Mouse (Mus musculus): Measurements from ENCODE around the gene Gm37240.

GRCm38 (mm10) chr3:85115959-85116543 is 771.3 kb downstream of the Gm37240 start:
- TF ChIP-seq CTCF (IDR thresholded peaks at IDR 0.05; ENCODE audit: insufficient read depth, low read depth, low read length) (no peak), POLR2A (IDR thresholded peaks at IDR 0.05; ENCODE audit: insufficient read depth, low read depth, low read length) (no peak)

All from olfactory bulb, adult 2 months (tissue).